Mouse (Mus musculus) urinary bladder, postnatal 25 days (tissue): ENCODE data around the gene Mia2.
"Not testable (repeated sequence)": the region's sequence is repeated elsewhere in the genome, so short reads cannot be mapped to it uniquely, and the experiment has no call there.

Source experiments
- DNase-seq: peaks from one replicate; pipeline ENCODE4 v3.0.0; 2022; ENCODE audit warnings: low spot score

Mia2 gene

DNA sequence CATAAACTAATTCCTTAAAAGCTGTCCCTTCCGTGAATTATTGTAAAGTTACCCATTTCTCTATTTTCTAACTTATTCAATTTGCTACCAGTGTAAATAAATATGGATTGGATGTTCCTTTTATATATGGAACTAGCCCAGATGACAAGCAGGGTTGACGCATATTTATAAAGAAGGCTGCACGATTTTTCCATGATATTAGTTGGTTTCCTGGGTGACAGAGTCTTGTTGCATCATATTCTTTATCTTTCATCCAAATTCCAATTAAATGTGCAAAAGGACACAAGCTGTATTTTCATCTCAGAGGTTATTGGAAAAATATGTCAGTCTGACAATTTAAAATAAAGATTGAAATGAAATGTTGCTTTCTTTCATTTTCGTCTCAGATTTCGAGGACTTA, 142.8 kb downstream of the Mia2 start:
- no peak for DNase-seq

DNA sequence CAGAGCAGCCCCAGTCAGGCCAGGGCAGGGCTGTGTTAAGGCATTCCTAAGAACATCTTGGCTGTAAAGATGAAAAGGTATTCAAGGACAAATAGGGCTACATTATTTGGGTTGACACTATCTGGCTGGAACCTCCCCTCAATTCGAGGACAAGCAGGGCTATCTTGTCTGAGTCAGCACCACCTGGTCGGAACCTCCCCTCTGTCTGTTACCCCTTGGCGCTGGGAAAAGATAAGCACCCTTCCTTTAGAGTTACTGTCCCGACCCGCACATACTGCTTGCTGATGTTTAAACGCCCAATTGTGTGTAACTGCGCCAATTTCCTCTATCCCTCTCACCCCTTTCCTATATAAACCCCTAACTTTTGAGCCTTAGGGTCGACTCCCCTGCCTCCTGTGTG, 145.4 kb downstream of the Mia2 start:
- not testable (repeated sequence) for DNase-seq
